Mouse (Mus musculus): Measurements from ENCODE around the gene Itgal. TPM values are rescaled to one million over a fixed set of nuclear protein-coding genes. Genes with fewer than 3 reads are reported as not detected.
"Not testable (repeated sequence)": the region's sequence is repeated elsewhere in the genome, so short reads cannot be mapped to it uniquely, and the experiment has no call there.

Itgal gene
- polyA plus RNA-seq (2012; rRNA removed): 6.4 and 6.7 TPM in 2 replicates
- polyA plus RNA-seq (2014; fragmentation: Nextera tagmentation; extraction: Ambion mirVana): 4.0 and 4.8 TPM in 2 replicates

DNA sequence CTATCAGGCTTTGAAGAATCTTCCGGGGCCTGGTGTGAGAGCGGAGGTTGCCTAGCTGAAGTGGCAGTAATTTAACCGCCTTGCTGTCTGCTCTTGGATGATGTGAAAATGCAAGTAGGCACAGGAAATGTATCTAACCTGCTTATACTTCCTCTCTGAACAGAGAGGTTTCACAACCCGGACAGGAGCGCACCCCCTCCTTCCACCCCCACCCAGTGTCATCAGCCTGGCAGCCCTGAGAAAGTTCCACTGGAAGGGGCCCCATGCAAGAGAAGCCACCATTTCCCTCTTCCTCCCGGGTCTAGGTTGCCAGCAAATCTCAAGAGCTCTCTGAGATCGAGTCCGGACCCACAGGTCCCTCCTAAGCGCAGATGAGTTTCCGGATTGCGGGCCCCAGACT is at the start of gene Itgal:
Itgal (plus strand) TSS at position 163 of the 400 bp plus-strand sequence.
- H3K4me3 ChIP-seq (ENCODE audit: insufficient read depth in 1 of 2, low read depth in 2 of 2, low read length in 2 of 2): peak within 1 kb of the TSS; percentile 20 to 36; a peak in 2 of 4 replicates
- H3K27ac ChIP-seq: no peak within 1 kb of the TSS
- ATAC-seq (ENCODE audit: insufficient read depth): no peak
- H3K27me3 ChIP-seq (ENCODE audit: control insufficient read depth, insufficient read depth, low read length): no peaks in the 10 kb centered on the region
- 19% methylated on average over 11 of the region's 11 CpGs for WGBS (ENCODE audit: insufficient replicate concordance)
- no peak for DNase-seq (ENCODE audit: low read depth in 3 of 3, low spot score in 3 of 3)
- H3K4me1 ChIP-seq (replicated peaks; ENCODE audit: control insufficient read depth in 2 of 2, insufficient read depth in 2 of 2, low read length in 1 of 2): peaks cover 0 to 4% of the 10 kb centered on the region in 2 experiments; a peak in 1 of 4 replicates
- no peaks in the 10 kb centered on the region for H3K9me3 ChIP-seq (ENCODE audit: control insufficient read depth, low read length)
- H3K36me3 ChIP-seq (replicated peaks; ENCODE audit: control insufficient read depth, insufficient read depth, low read depth): no peaks in the 10 kb centered on the region
- no peak within 1 kb of the TSS for H3K9ac ChIP-seq (replicated peaks)
- peak within 1 kb of the TSS; percentile 44 for H3K4me2 ChIP-seq (ENCODE audit: low read depth)
- TF ChIP-seq EP300 (IDR thresholded peaks at IDR 0.05; ENCODE audit: low read depth) (no peak), CTCF (IDR thresholded peaks at IDR 0.05; ENCODE audit: low read depth) (no peak)

DNA sequence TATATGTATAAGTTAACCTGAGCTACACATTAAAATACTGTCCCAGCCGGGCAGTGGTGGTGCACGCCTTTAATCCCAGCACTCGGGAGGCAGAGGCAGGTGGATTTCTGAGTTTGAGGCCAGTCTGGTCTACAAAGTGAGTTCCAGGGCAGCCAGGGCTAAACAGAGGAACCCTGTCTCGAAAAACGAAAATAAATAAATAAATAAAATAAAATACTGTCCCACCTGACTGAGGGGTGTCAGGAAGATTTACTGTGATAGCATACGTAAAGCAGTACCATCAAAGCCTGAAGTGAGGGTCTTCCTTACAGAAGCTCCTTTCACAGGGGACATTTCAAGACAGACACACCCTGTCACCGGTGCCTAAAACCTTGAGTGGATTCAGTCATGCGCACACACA is 45.5 kb upstream of the Itgal start:
- ATAC-seq (ENCODE audit: insufficient read depth); H3K27ac ChIP-seq; H3K9ac ChIP-seq (replicated peaks); H3K4me3 ChIP-seq (ENCODE audit: insufficient read depth in 1 of 2, low read depth in 2 of 2, low read length in 2 of 2); H3K9me3 ChIP-seq (ENCODE audit: control insufficient read depth, low read length); DNase-seq (ENCODE audit: low read depth in 3 of 3, low spot score in 3 of 3); H3K27me3 ChIP-seq (ENCODE audit: control insufficient read depth, insufficient read depth, low read length); H3K4me2 ChIP-seq (ENCODE audit: low read depth); H3K36me3 ChIP-seq (replicated peaks; ENCODE audit: control insufficient read depth, insufficient read depth, low read depth): not testable (repeated sequence)
- WGBS (ENCODE audit: insufficient replicate concordance): 77% methylated on average over 8 of the region's 8 CpGs
- H3K4me1 ChIP-seq (replicated peaks; ENCODE audit: control insufficient read depth in 2 of 2, insufficient read depth in 2 of 2, low read length in 1 of 2): peaks cover 10 to 25% of the 10 kb centered on the region in 2 experiments

DNA sequence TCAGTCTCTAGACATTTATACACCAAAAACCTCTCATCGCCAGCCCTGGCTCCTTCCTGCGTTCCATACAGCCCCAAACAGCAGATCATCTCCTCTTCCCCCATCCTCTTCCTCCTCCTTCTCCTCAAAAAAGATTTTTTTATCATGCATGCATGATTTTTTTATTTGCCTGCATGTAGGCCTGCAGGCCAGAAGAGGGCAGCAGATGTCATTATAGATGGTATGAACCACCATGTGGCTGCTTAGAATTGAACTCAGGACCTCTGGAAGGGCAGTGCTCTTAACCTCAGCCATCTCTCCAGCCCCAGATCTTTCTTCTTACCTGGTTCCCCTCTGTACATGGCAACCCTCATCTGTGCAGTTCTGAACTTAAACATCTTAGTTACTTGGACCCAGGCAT is 43.6 kb upstream of the Itgal start:
- Histone ChIP-seq H3K4me2 (ENCODE audit: low read depth) (no peak overlapping the region), H3K27me3 (ENCODE audit: control insufficient read depth, insufficient read depth, low read length) (no peaks in the 10 kb centered on the region), H3K9me3 (ENCODE audit: control insufficient read depth, low read length) (no peaks in the 10 kb centered on the region), H3K4me3 (ENCODE audit: insufficient read depth in 1 of 2, low read depth in 2 of 2, low read length in 2 of 2) (no peak overlapping the region), H3K27ac (peak overlapping the region; percentile 21), H3K36me3 (replicated peaks; ENCODE audit: control insufficient read depth, insufficient read depth, low read depth) (no peaks in the 10 kb centered on the region), H3K4me1 (replicated peaks; ENCODE audit: control insufficient read depth in 2 of 2, insufficient read depth in 2 of 2, low read length in 1 of 2) (peaks cover 12 to 24% of the 10 kb centered on the region in 2 experiments), H3K9ac (replicated peaks) (no peak overlapping the region)
- ATAC-seq (ENCODE audit: insufficient read depth) (no peak), DNase-seq (ENCODE audit: low read depth in 3 of 3, low spot score in 3 of 3) (no peak)
- TF ChIP-seq EP300 (IDR thresholded peaks at IDR 0.05; ENCODE audit: low read depth): no peak
- peak; percentile 77 for TF ChIP-seq CTCF (IDR thresholded peaks at IDR 0.05; ENCODE audit: low read depth)
- 59% methylated on average over 2 of the region's 2 CpGs for WGBS (ENCODE audit: insufficient replicate concordance)

DNA sequence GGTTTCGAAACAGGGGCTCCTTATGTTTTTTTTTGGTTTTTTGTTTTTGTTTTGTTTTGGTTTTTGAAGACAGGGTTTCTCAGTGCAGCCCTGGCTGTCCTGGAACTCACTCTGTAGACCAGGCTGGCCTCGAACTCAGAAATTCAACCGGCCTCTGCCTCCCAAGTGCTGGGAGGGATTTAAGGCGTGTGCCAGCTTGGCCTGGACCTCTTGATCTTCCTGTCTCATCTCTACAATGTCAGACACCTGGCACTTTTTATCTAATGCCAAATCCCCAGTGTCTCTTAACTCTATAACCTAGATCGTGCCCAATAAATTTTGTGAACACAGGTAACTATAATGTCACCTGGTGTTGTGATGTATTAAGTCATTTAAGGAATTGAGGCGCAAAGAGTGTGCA is 42.7 kb upstream of the Itgal start:
- Histone ChIP-seq H3K4me2 (ENCODE audit: low read depth) (peak overlapping the region; percentile 92), H3K9ac (replicated peaks) (peak overlapping the region; percentile 64), H3K27me3 (ENCODE audit: control insufficient read depth, insufficient read depth, low read length) (no peaks in the 10 kb centered on the region), H3K36me3 (replicated peaks; ENCODE audit: control insufficient read depth, insufficient read depth, low read depth) (no peaks in the 10 kb centered on the region), H3K4me1 (replicated peaks; ENCODE audit: control insufficient read depth in 2 of 2, insufficient read depth in 2 of 2, low read length in 1 of 2) (peaks cover 12 to 24% of the 10 kb centered on the region in 2 experiments), H3K9me3 (ENCODE audit: control insufficient read depth, low read length) (no peaks in the 10 kb centered on the region), H3K4me3 (ENCODE audit: insufficient read depth in 1 of 2, low read depth in 2 of 2, low read length in 2 of 2) (peak overlapping the region; percentile 62 to 64), H3K27ac (no peak overlapping the region)
- WGBS (ENCODE audit: insufficient replicate concordance): 62% methylated on average over 6 of the region's 6 CpGs
- DNase-seq (ENCODE audit: low read depth in 3 of 3, low spot score in 3 of 3): no peak
- ATAC-seq (ENCODE audit: insufficient read depth): no peak
- TF ChIP-seq EP300 (IDR thresholded peaks at IDR 0.05; ENCODE audit: low read depth): no peak
- no peak for TF ChIP-seq CTCF (IDR thresholded peaks at IDR 0.05; ENCODE audit: low read depth)

DNA sequence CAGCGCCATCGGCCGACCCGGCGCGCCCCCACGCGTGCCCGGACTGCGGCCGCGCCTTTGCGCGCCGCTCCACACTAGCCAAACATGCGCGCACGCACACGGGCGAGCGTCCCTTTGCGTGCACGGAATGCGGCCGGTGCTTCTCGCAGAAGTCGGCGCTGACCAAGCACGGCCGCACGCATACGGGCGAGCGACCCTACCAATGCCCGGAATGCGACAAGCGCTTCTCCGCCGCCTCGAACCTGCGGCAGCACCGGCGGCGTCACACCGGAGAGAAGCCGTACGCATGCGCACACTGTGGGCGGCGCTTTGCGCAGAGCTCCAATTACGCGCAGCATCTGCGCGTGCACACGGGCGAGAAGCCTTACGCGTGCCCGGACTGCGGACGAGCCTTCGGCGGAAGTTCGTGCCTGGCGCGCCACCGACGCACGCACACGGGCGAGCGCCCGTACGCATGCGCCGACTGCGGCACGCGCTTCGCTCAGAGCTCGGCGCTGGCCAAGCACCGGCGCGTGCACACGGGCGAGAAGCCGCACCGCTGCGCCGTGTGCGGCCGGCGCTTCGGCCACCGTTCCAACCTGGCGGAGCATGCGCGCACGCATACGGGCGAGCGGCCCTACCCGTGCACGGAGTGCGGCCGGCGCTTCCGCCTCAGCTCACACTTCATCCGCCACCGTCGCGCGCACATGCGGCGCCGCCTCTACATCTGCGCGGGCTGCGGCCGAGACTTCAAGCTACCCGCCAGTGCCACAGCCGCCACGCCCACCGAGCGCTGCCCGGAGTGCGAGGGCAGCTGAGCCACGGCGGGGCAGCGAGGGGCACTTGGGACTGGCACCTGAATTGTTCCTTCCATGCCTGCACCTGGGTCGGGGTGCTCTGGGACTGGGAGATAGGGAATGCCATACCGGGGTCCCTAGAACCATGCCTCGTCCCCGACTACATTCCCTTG is 42.0 kb upstream of the Itgal start:
- DNase-seq (ENCODE audit: low read depth in 3 of 3, low spot score in 3 of 3): peak; percentile 93 to 95 (median 93)
- TF ChIP-seq EP300 (IDR thresholded peaks at IDR 0.05; ENCODE audit: low read depth) (no peak), CTCF (IDR thresholded peaks at IDR 0.05; ENCODE audit: low read depth) (no peak)
- no peaks in the 10 kb centered on the region for H3K36me3 ChIP-seq (replicated peaks; ENCODE audit: control insufficient read depth, insufficient read depth, low read depth)
- no peaks in the 10 kb centered on the region for H3K27me3 ChIP-seq (ENCODE audit: control insufficient read depth, insufficient read depth, low read length)
- H3K9me3 ChIP-seq (ENCODE audit: control insufficient read depth, low read length): no peaks in the 10 kb centered on the region
- H3K4me3 ChIP-seq (ENCODE audit: insufficient read depth in 1 of 2, low read depth in 2 of 2, low read length in 2 of 2): peak overlapping the region; percentile 62 to 64
- H3K27ac ChIP-seq: peak overlapping the region; percentile 89
- peak overlapping the region; percentile 92 for H3K4me2 ChIP-seq (ENCODE audit: low read depth)
- peak overlapping the region; percentile 78 for H3K9ac ChIP-seq (replicated peaks)
- H3K4me1 ChIP-seq (replicated peaks; ENCODE audit: control insufficient read depth in 2 of 2, insufficient read depth in 2 of 2, low read length in 1 of 2): peaks cover 12 to 24% of the 10 kb centered on the region in 2 experiments
- under 1% methylated on average over 136 of the region's 136 CpGs for WGBS (ENCODE audit: insufficient replicate concordance)
- peak; percentile 91 for ATAC-seq (ENCODE audit: insufficient read depth)
